Comparison of ENCODE assay signal across 8 mouse cellular contexts in genomic region chr10:4188614-4189402, GRCm38 (mm10).
A peak's percentile ranks its signal among the peaks of the same experiment; 100 is the strongest.
DNase-seq lines count a peak whose midpoint lies in the region; ATAC-seq lines count a peak whose summit lies in the region.

No protein-coding gene starts in this region.

- intact Hi-C loops in gastrocnemius, postnatal 14 days (cut with DNase I; ENCODE audit: low total_unique reads): no loop called here

- ATAC-seq in hindbrain, embryonic 15.5 days (ENCODE audit: low FRiP score, low read depth): peak; percentile 63
- ATAC-seq in megakaryocyte progenitor cell, adult 5-6 weeks (replicated peaks; ENCODE audit: poor library complexity): no peak

- no peak overlapping the region for H3K4me2 ChIP-seq in hindbrain, embryonic 15.5 days

- H3K4me3 ChIP-seq in hindbrain, embryonic 15.5 days: no peak overlapping the region

- peak overlapping the region; percentile 37 for H3K27ac ChIP-seq in hindbrain, embryonic 15.5 days (replicated peaks)

- 46% methylated on average over 18 of the region's 18 CpGs for WGBS in hindbrain, embryonic 15.5 days

- DNase-seq in right cerebral cortex, postnatal 10 days (ENCODE audit: low spot score in 2 of 2): peak; percentile 41 to 61
- DNase-seq in right cerebral cortex, postnatal 36 days (ENCODE audit: low spot score in 2 of 2): no peak
- peak; percentile 78 for DNase-seq in gastrocnemius, postnatal 14 days
- peak; percentile 50 for DNase-seq in lung, postnatal 25 days (ENCODE audit: low spot score)
- peak; percentile 31 to 64 for DNase-seq in urinary bladder, postnatal 36 days (ENCODE audit: low spot score in 2 of 2)
- DNase-seq in retina, postnatal 1 day: no peak

- H3K9me3 ChIP-seq in hindbrain, embryonic 15.5 days: no peaks in the 10 kb centered on the region

- no peaks in the 10 kb centered on the region for H3K27me3 ChIP-seq in hindbrain, embryonic 15.5 days

- H3K36me3 ChIP-seq in hindbrain, embryonic 15.5 days: no peaks in the 10 kb centered on the region

- H3K4me1 ChIP-seq in hindbrain, embryonic 15.5 days (replicated peaks): peaks cover 8% of the 10 kb centered on the region

- H3K9ac ChIP-seq in hindbrain, embryonic 15.5 days: no peak overlapping the region

Comparison
In these comparisons a context has a peak if more than half of its experiments do, and no peak if none do; other contexts are left out.
1. DNase-seq: peak in right cerebral cortex, postnatal 10 days (2 of 2), gastrocnemius, postnatal 14 days (single experiment), lung, postnatal 25 days (single experiment) and urinary bladder, postnatal 36 days (2 of 2); none in right cerebral cortex, postnatal 36 days (0 of 2) and retina, postnatal 1 day (single experiment).